Mouse (Mus musculus) bone marrow, adult 2 months (tissue): Measurements from ENCODE around the gene Gm26620. TPM values are rescaled to one million over a fixed set of nuclear protein-coding genes. Genes with fewer than 3 reads are reported as not detected.

Source experiments
- H3K27ac ChIP-seq: fragments of 200-500 bp; 2 replicates; pipeline ENCODE4 v1.5.1; 2012; ENCODE audit warnings: low read depth, mild to moderate bottlenecking, control low read depth, inconsistent platforms, low read length; ENCODE audit not compliant: control insufficient read depth, poor library complexity, insufficient read depth
- H3K4me1 ChIP-seq: fragments of 200-500 bp; 2 replicates; pipeline ENCODE4 v1.6.1; 2011; ENCODE audit warnings: low read length; ENCODE audit not compliant: control insufficient read depth, insufficient read depth
- H3K4me3 ChIP-seq: fragments of 200-500 bp; replicated peaks from 2 replicates; pipeline ENCODE3; 2011; ENCODE audit warnings: mild to moderate bottlenecking, low read depth, low read length, control low read depth; ENCODE audit not compliant: control insufficient read depth
- CTCF ChIP-seq: fragments of 200-500 bp; IDR thresholded peaks from 2 replicates; pipeline ENCODE4 v1.5.1; 2011; ENCODE audit warnings: low read length, control low read depth; ENCODE audit not compliant: control insufficient read depth, insufficient read depth
- POLR2A ChIP-seq: fragments of 200-500 bp; IDR thresholded peaks from 2 replicates; pipeline ENCODE4 v1.6.1; 2011; ENCODE audit warnings: low read depth, mild to moderate bottlenecking, control low read depth, low read length, borderline replicate concordance; ENCODE audit not compliant: control insufficient read depth
- WGBS: fragments of 180-500 bp; shearing (Covaris S2); methylation state at CpG from one replicate; pipeline ENCODE4 v1.1.7; 2018; 5-methylcytosine and 5-hydroxymethylcytosine counted together
- polyA plus RNA-seq: library from polyadenylated mRNA; stranded (reverse); fragments of >200 nt; gene quantifications from 2 replicates; pipeline ENCODE4 v1.2.4, GENCODE M21; 2011; ENCODE audit warnings: low replicate concordance; ENCODE audit not compliant: missing spikeins, insufficient read depth, insufficient read length

Gm26620 gene
- polyA plus RNA-seq, 1 experiment: 4.4 TPM

DNA sequence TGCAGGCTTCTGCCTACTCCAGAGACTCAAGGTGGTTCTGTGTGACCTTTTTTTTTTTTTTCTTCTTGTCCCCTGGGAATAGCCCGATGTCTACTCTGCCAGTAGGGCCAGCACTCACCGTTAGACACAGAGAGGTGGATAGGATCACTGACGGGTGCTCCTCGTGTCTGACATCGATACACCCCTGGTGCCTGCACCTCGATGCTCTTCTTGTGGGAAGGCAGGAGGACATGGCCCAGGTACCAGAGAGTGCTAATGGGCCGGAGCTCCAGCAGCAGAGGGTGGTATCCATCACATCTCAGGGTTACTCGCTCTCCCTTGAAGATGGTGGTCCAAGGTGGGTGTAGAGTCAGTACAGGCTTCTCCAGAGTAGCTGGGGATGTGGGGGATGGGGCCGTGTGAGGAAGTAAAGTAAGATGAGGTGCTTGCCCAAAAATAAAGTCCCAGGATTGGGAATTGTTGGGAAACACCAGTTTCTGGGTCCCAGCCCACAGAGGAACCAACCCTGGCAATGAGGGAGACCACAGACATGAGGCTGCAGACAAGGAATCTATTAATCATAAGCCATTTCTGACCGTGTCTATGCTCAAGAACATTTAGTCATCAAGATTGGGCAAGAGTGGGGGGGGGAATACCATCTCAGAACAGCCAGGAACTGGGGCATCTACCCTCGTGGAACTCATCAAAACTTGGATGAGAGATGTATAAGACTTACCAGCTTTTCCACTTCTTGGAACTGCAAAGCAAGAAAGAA, 27.2 kb downstream of the Gm26620 start:
- 0 out of 2 replicates have a peak, but pooled peaks cover 2% of the 10 kb centered on the region for H3K4me1 ChIP-seq
- no peak overlapping the region for H3K27ac ChIP-seq
- 66% methylated on average over 11 of the region's 11 CpGs for whole genome bisulfite sequencing
- H3K4me3 ChIP-seq: no peak overlapping the region
- TF ChIP-seq POLR2A (no peak), CTCF (no peak)

DNA sequence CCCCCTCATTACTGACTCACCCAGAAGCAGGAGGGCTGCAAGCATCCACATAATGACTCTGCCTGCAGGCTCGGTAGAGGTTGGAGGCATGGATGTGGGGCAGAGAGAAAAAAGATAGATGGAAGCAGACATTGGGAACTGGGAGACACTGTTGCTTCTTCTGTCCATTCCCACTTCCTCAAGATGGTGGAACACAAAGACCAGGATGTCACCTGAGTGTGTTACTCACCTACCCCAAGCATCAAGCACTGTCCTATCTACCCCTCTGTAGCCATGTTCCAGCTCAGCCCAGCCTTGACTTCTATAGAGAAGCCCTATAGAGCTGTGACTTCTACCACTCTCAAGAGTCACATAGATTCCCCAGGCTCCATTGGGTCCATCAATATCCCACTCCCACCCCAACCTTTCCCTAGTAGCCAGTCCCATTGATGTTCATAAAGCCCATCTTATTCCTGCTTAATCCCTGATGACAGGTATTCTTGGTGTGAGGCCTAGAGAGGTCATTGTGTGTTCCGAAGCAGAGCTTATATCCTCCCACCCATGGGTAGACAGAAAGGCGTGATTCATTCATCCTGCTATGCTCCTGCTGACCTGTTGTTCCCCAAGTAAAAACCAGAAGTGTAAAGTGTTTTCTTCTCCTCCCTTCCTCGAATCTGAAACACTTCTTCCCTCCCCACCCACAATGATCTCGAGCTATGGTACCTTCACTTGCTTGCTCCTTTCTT, 28.2 kb downstream of the Gm26620 start, which contains the start of gene Fcrlb:
Gene Fcrlb (minus strand): TSS at position 51 of the 725 bp plus-strand sequence.
- TF ChIP-seq CTCF (no peak), POLR2A (no peak)
- Histone ChIP-seq H3K27ac (no peak within 1 kb of the TSS), H3K4me3 (no peak within 1 kb of the TSS), H3K4me1 (0 out of 2 replicates have a peak, but pooled peaks cover 2% of the 10 kb centered on the region)
- WGBS: 63% methylated on average over 5 of the region's 5 CpGs

DNA sequence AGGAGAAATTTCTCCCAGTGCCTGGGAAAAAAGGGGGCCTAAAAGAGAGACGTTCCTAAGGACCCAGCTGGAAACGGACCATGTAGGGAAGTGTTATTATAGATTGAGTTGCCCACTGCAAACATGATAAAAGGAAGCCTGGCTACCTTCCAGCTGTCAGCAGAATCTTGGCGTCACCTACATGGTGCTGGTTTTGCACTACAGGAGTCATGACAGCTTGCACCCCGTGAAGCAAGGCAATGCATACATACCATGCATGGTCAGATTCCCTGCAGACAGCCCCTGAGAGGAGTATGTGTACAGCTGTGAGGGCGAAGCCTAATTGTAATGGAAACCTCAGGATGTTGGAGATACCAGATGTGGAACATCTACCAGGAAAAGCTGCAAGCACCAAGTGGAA, 30.8 kb downstream of the Gm26620 start:
- Histone ChIP-seq H3K27ac (no peak overlapping the region), H3K4me3 (no peak overlapping the region), H3K4me1 (peaks cover 3% of the 10 kb centered on the region)
- 60% methylated on average over 5 of the region's 5 CpGs for WGBS
- no peak for TF ChIP-seq POLR2A
- TF ChIP-seq CTCF: no peak

DNA sequence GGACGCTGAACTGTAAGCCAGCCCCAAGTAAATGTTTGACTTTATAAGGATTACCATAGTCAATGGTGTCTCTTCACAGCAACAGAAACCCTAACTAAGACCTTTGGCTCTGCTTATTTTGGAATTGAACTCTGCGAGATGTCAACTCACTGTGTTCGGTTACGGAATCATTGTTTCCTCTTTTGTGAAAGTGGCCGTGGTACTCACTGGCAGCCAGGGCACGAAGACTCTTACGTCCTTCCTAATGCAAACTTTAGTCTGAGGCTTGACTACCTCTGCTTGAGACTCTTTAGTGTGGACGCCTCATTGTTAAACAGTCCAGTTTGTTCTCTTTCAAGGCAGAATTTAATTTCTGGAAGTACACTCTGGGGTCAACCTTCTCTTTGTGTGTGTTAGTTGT, 34.4 kb downstream of the Gm26620 start:
- H3K4me3 ChIP-seq: no peak overlapping the region
- peaks cover 5% of the 10 kb centered on the region for H3K4me1 ChIP-seq
- peak overlapping the region; percentile 69 for H3K27ac ChIP-seq
- 60% methylated on average over 8 of the region's 8 CpGs for WGBS
- no peak for TF ChIP-seq POLR2A
- no peak for TF ChIP-seq CTCF

DNA sequence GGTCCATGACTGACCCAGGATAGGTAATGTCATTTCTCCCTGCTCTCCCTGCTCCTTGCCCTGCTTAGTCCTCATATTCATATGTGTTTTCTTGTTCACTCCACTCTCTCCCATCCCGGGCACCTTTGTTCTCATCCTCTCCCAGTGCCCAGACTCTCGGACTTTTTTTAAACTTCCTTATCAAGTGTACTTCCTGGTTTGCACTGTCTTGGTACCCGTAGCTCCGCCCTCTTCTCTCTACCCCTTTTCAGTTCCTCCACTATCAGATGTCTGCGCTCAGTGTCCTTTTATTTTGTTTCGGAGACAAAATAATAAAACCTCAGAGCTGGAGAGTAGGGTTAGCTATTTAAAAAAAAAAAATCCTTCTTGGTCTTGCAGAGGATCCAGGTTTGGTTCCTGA, 39.6 kb downstream of the Gm26620 start:
- 14% methylated on average over 6 of the region's 6 CpGs for WGBS
- Histone ChIP-seq H3K4me3 (peak overlapping the region; percentile 62), H3K27ac (peak overlapping the region; percentile 54; the same call in 1 of the 2 replicates), H3K4me1 (peaks cover 5% of the 10 kb centered on the region)
- TF ChIP-seq POLR2A (no peak), CTCF (no peak)

DNA sequence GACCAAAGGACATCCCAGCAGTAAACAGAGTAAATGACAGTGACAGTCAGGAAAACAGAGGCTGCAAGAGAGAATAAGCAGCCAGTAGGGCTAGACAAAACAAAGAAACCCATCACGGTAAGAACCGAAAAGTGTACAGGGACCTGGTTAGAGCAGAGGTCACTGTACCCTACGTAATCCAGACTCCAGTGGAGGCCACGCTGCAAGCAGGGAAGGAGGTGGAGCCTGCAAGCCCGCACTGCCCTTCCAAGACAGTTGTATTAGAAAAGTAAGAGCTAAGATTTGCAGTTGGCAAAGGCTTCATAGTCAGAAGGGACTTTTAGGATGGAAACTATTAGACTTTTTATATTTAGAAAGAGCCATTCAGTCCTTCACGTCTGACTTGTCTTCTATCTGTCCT, 42.1 kb downstream of the Gm26620 start:
- Histone ChIP-seq H3K4me1 (peaks cover 5% of the 10 kb centered on the region), H3K27ac (peak overlapping the region; percentile 76), H3K4me3 (peak overlapping the region; percentile 65)
- WGBS: 65% methylated on average over 6 of the region's 6 CpGs
- no peak for TF ChIP-seq CTCF
- TF ChIP-seq POLR2A: no peak

DNA sequence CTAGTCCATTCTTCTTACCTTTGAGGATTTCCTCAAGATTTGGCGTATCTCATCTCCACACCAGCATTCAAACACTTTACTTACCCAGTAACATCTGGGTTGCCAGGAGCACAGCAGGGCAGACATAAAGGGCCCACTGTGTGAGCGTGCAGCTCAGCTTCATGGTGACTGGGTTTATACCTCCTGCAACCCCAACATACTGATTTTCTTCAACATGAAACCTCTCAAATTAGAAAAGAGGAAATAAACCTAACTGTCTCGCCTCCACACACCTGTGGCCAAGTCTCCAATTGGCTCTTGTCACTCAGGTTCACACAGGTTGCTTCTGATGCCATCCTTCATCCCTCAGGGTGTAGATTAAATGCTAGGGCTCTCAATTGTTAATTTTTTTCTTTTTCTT, 42.5 kb downstream of the Gm26620 start, which contains the start of gene Fcrla:
Gene Fcrla (minus strand): TSS at position 206 of the 400 bp plus-strand sequence.
- no peak for TF ChIP-seq CTCF
- 0 out of 2 replicates have a peak, but pooled peaks have one; percentile 41 for TF ChIP-seq POLR2A

DNA sequence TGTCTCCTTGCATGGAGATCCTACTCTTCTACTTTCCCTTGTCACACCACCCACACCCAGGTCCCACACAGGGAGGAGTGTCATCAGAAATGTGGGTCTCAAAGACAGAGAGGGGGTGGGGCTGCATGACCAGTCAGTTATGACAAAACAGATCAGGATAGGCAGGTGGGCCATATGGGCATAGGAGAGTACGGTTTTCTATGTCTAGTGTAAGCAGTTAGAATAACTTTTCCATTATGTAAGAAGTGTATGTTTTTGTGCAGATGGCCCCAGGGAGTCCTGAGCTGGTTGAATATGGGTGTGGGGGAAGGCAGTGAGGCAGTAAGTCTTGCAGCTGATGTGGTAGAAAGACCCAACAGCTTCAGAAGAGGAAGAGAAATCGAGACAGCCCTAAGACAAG, 43.6 kb downstream of the Gm26620 start:
- WGBS: 31% methylated on average over 2 of the region's 2 CpGs
- H3K4me1 ChIP-seq: peaks cover 6% of the 10 kb centered on the region
- TF ChIP-seq CTCF: no peak
- no peak for TF ChIP-seq POLR2A
- H3K27ac ChIP-seq: peak overlapping the region; percentile 95
- no peak overlapping the region for H3K4me3 ChIP-seq

More for the DNA sequence above, 42.5 kb downstream of the Gm26620 start, which contains the start of gene Fcrla:
- Histone ChIP-seq H3K4me3 (peak within 1 kb of the TSS; percentile 65), H3K27ac (peak within 1 kb of the TSS; percentile 95), H3K4me1 (peaks cover 5% of the 10 kb centered on the region)
- 56% methylated on average over 3 of the region's 3 CpGs for WGBS
